Mouse (Mus musculus) heart, embryonic 16.5 days (tissue): ENCODE results near the gene Sipa1. TPM values are rescaled to one million over a fixed set of nuclear protein-coding genes. Genes with fewer than 3 reads are reported as not detected.
A peak's percentile ranks its signal among the peaks of the same experiment; 100 is the strongest.

Experiments
- ATAC-seq: fragments of 200-750 bp; cut with Nextera tagmentation; replicated peaks from 2 replicates; pipeline ENCODE4 v1.8.0; 2017; ENCODE audit warnings: moderate number of reproducible peaks; ENCODE audit not compliant: insufficient read depth, low FRiP score; ENCODE audit errors: extremely low read depth
- H3K27ac ChIP-seq: fragments of 300-500 bp; sonication (generic); 2 replicates; pipeline ENCODE4 v1.5.1; 2014; ENCODE audit warnings: mild to moderate bottlenecking, low read length, control low read depth, moderate library complexity
- H3K27me3 ChIP-seq: fragments of 300-500 bp; sonication (generic); 2 replicates; pipeline ENCODE4 v1.6.1; 2014; ENCODE audit warnings: low read length, mixed read lengths; ENCODE audit not compliant: control insufficient read depth, insufficient read depth
- H3K36me3 ChIP-seq: fragments of 300-500 bp; sonication (generic); 2 replicates; pipeline ENCODE4 v1.6.1; 2014; ENCODE audit not compliant: control insufficient read depth, insufficient read depth
- H3K4me1 ChIP-seq: fragments of 300-500 bp; sonication (generic); 2 replicates; pipeline ENCODE4 v1.6.1; 2014; ENCODE audit warnings: low read length, mixed read lengths; ENCODE audit not compliant: control insufficient read depth, insufficient read depth
- H3K4me2 ChIP-seq: fragments of 300-500 bp; sonication (generic); 2 replicates; pipeline ENCODE4 v1.6.1; 2014; ENCODE audit warnings: low read depth, mild to moderate bottlenecking, control low read depth, low read length
- H3K4me3 ChIP-seq: fragments of 300-500 bp; sonication (generic); 2 replicates; pipeline ENCODE4 v1.5.1; 2014; ENCODE audit warnings: mild to moderate bottlenecking, control low read depth, low read length
- H3K9ac ChIP-seq: fragments of 300-500 bp; sonication (generic); 2 replicates; pipeline ENCODE4 v1.6.1; 2014; ENCODE audit warnings: low read length, control low read depth
- H3K9me3 ChIP-seq: fragments of 300-500 bp; sonication (generic); replicated peaks from 2 replicates; pipeline ENCODE4 v1.6.1; 2016; ENCODE audit warnings: low read length; ENCODE audit not compliant: control insufficient read depth
- WGBS: fragments of 180-500 bp; shearing (Covaris S2); extraction: QIAGEN DNeasy Blood & Tissue Kit; methylation state at CpG from one replicate; pipeline ENCODE4 v1.1.7; 2014; 5-methylcytosine and 5-hydroxymethylcytosine counted together
- polyA plus RNA-seq: library from polyadenylated mRNA; unstranded; fragments of >200 nt; fragmentation: Nextera tagmentation; extraction: Ambion mirVana; gene quantifications from 2 replicates; pipeline ENCODE4 v1.2.1, GENCODE M21; 2015

Sipa1 gene
- polyA plus RNA-seq, 1 experiment from 2014 or later = 23.5 TPM

DNA sequence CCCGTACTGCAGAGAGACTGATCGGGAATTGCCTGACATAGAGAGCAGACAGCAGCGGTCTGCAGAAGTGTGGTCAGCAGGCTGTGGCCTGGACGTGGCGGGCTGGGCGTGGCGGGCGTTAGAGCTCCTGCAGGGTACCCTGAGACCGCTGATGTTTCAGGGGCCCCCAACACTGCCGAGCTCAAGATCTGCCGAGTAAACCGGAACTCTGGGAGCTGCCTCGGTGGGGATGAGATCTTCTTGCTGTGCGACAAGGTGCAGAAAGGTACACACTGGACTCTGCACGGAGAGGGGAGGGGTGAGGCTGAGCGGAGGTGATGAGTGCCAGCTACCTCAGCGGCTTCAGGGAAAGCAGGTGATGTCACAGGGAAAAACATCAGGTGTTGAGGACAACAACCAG, 22.5 kb downstream of the Sipa1 start:
- peaks cover 22% of the 10 kb centered on the region for H3K4me1 ChIP-seq
- WGBS = 84% methylated on average over 17 of the region's 17 CpGs
- no peak overlapping the region for H3K4me3 ChIP-seq
- H3K9ac ChIP-seq = no peak overlapping the region
- no peaks in the 10 kb centered on the region for H3K27me3 ChIP-seq
- ATAC-seq = no peak
- H3K4me2 ChIP-seq = no peak overlapping the region
- no peaks in the 10 kb centered on the region for H3K9me3 ChIP-seq
- H3K27ac ChIP-seq = no peak overlapping the region
- peaks cover 52% of the 10 kb centered on the region for H3K36me3 ChIP-seq

DNA sequence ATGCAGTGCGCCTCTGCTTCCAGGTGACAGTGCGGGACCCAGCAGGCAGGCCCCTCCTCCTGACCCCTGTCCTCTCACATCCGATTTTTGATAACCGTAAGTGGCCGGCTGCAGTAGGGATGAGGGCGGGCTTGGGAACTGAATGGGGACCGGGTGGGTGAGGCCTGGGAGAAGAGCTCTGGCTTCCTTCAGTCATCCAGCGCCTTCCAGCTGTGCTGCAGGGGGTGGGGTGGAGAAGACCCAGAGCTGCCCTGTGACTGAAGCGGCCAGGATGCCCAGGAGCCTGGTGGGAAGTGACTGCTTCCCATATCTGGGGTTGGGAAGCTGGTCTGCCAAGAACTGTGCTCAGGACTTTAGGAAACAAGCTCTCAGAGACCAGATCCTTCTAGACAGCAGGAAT, 23.2 kb downstream of the Sipa1 start:
- Histone ChIP-seq H3K9ac (no peak overlapping the region; the same call in 1 of the 2 replicates), H3K27ac (0 out of 2 replicates have a peak overlapping the region, but pooled peaks have one; percentile 2), H3K27me3 (no peaks in the 10 kb centered on the region), H3K4me1 (peaks cover 22% of the 10 kb centered on the region), H3K9me3 (no peaks in the 10 kb centered on the region), H3K4me3 (no peak overlapping the region), H3K36me3 (peaks cover 46% of the 10 kb centered on the region), H3K4me2 (peak overlapping the region; percentile 22; the same call in 1 of the 2 replicates)
- no peak for ATAC-seq
- 37% methylated on average over 9 of the region's 9 CpGs for WGBS

DNA sequence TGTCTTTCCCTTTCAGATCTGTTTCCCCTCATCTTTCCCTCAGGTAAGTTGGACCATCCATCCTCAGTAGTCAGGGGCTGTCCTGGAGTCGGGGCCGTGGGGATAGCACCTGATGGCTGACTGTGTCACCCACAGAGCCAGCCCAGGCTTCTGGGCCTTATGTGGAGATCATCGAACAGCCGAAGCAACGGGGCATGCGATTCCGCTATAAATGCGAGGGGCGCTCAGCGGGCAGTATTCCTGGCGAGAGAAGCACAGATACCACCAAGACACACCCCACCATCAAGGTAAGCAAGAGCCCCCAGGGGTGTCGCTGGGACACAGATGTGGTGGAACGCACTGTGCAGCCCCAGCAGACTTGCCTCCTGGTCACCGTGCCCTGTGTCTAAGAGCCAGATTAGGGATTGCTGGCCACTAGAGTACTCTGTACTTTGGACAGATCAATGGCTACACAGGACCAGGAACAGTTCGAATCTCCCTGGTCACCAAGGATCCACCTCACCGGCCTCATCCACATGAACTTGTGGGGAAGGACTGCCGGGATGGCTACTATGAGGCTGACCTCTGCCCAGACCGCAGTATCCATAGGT, 25.0 kb downstream of the Sipa1 start:
- no peak for ATAC-seq
- Histone ChIP-seq H3K9ac (peak overlapping the region; percentile 96), H3K27ac (peak overlapping the region; percentile 96), H3K9me3 (no peaks in the 10 kb centered on the region), H3K4me3 (peak overlapping the region; percentile 76), H3K36me3 (peaks cover 34% of the 10 kb centered on the region), H3K4me2 (peak overlapping the region; percentile 95), H3K4me1 (peaks cover 22% of the 10 kb centered on the region), H3K27me3 (no peaks in the 10 kb centered on the region)
- 89% methylated on average over 18 of the region's 18 CpGs for WGBS

DNA sequence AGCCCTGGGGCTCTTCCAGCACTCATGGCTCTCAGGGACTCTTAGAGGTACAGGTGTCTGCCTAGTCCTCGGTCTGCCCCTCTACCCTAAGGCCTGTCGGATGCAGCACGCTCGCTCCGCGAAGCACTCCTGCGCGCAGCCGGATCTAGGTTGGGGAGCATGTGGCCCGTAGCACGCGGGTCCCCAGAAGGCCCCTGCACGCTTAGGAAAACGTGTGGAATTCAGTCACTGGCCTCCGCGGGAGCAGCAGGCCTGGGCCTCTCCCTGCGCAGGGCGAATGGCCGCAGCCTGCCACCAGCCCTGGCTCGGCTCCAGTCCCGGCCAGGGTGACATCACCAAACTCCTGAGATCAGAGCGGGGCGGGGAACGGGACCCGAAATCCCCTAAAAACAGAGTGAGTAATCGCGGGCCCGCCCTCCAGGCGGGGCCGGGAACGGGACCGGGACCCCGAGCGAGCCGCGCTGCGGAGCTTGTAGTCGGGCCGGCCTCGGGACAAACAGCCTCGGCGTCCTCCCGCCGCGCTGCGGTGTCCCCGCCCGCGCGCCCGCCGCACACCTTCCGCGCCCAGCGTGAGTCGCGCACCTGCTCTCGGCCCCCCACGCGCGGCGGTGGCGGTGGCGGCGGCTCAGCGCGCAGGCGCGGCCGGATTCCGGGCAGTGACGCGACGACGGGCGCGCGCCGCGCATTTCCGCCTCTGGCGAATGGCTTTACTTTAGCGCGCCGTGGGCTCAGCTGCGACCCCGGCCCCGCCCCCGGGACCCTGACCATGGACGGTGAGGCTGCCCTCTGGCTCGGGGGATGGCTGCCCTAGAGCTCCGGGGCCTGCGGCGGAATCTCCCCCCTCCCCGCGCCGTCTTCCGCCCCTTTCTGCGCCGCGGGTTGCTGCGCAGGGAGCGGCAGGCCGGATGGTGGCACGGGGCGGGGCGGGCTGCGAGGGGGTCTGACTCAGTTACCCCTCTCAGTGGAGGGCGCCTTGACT, 26.1 kb downstream of the Sipa1 start, which contains the start of gene Rela:
Gene Rela (plus strand): TSS at position 415 of the 979 bp plus-strand sequence.
- no peaks in the 10 kb centered on the region for H3K9me3 ChIP-seq
- peaks cover 22% of the 10 kb centered on the region for H3K4me1 ChIP-seq
- H3K27me3 ChIP-seq = no peaks in the 10 kb centered on the region
- peak within 1 kb of the TSS; percentile 95 for H3K4me2 ChIP-seq
- H3K9ac ChIP-seq = peak within 1 kb of the TSS; percentile 96
- peak within 1 kb of the TSS; percentile 96 for H3K27ac ChIP-seq
- H3K36me3 ChIP-seq = peaks cover 26% of the 10 kb centered on the region
- WGBS = under 1% methylated on average over 109 of the region's 109 CpGs
- peak within 1 kb of the TSS; percentile 76 for H3K4me3 ChIP-seq
- ATAC-seq = peak; percentile 86

DNA sequence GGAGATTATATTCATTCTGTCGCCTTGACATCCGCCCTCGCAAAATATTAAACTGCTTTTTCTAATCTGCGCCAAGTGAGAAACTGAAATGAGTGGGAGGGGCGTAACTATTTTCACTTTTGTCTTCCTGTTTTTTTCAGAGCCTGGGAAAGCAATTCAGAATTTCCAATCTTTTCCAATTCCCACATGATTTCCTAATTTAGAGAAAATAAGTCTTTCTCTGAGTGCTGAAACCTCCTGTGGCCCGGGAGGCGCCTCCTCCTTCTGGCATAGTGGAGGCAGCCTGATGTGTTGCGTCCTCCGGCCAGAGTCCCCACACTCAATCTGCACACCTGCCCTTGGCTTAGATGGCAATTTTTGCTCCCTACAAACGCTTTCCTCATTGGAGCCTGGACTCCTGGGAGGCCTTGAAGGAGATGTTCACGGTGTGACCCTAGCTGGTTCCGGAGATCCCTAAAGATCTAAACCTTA, 26.9 kb downstream of the Sipa1 start:
- Histone ChIP-seq H3K36me3 (peaks cover 18% of the 10 kb centered on the region), H3K4me3 (peak overlapping the region; percentile 76), H3K9ac (peak overlapping the region; percentile 96), H3K9me3 (no peaks in the 10 kb centered on the region), H3K27me3 (no peaks in the 10 kb centered on the region), H3K4me2 (peak overlapping the region; percentile 95), H3K4me1 (peaks cover 22% of the 10 kb centered on the region), H3K27ac (peak overlapping the region; percentile 96)
- no peak for ATAC-seq
- 38% methylated on average over 12 of the region's 12 CpGs for WGBS

DNA sequence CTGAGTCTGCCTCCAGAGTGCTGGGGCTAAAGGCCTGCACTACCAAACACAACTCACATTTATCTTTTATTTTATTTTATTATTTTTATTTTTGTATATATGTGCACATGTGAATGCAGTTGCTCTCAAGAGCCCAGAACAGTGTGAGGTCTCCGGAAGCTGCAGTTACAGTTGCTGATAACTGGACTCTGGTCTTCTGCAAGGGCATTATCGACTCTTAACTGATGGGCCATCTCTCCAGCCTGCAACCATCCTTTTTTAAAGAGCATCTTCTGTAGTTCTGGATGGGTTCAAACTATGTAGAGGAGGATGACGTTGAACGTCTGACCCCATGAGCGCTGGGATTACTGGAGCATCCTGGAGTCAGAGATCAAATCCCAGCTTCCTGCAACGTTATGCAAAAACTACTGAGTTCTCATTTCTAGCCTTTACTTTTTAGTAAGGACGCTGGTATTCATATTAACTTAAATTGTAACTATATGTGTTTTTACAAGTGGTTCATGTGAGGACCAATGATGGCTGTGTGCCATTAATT, 27.4 kb downstream of the Sipa1 start:
- no peak for ATAC-seq
- Histone ChIP-seq H3K9ac (no peak overlapping the region), H3K4me3 (no peak overlapping the region), H3K27me3 (no peaks in the 10 kb centered on the region), H3K9me3 (no peaks in the 10 kb centered on the region), H3K27ac (0 out of 2 replicates have a peak overlapping the region, but pooled peaks have one; percentile 12), H3K4me1 (peaks cover 22% of the 10 kb centered on the region), H3K36me3 (peaks cover 14% of the 10 kb centered on the region), H3K4me2 (peak overlapping the region; percentile 95; the same call in 1 of the 2 replicates)
- WGBS = 67% methylated on average over 7 of the region's 7 CpGs

DNA sequence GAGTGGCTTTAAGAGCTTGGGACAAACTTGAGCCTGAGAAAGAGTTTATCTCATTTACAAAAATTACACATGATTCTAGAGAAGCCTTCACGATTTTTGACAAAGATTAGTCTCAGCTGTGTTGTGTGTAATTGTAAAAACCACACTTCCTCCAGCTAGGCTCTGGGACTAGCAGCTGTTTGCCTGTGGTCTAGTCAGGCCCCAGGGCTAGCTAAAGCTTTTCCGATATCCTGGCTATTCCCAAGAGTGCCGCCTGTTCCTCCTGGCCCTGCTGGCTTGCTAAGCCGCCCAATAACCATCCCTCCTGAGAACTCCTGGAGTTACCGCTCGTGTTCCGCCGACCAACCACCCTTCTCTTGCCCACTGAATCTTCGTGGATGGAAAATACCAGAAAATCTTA, 31.4 kb downstream of the Sipa1 start:
- WGBS = 72% methylated on average over 9 of the region's 9 CpGs
- H3K4me1 ChIP-seq = peaks cover 7% of the 10 kb centered on the region
- no peaks in the 10 kb centered on the region for H3K27me3 ChIP-seq
- H3K4me3 ChIP-seq = no peak overlapping the region
- H3K9ac ChIP-seq = no peak overlapping the region
- no peaks in the 10 kb centered on the region for H3K9me3 ChIP-seq
- no peaks in the 10 kb centered on the region for H3K36me3 ChIP-seq
- no peak overlapping the region for H3K27ac ChIP-seq
- ATAC-seq = no peak
- no peak overlapping the region for H3K4me2 ChIP-seq

DNA sequence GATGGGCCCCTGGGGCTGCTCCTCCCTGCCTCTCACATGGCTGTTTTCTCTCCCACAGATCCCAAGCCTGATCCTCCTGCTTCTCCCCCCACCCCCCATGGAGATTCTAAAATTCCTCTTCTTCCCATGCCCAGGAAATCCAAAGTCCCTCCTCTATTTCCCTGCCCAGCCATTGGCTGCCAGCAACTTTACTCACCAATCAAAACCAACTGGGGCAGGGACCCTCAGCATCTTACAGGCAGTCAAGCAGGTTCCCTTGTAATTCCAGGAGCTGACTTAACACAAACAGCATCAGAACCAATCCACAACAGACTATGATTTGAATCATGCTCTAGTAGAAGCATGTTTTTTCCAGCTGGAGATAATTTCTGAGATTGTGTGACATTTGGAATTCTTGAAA, 33.6 kb downstream of the Sipa1 start:
- no peak for ATAC-seq
- Histone ChIP-seq H3K4me2 (no peak overlapping the region), H3K4me1 (no peaks in the 10 kb centered on the region), H3K9me3 (no peaks in the 10 kb centered on the region), H3K4me3 (no peak overlapping the region), H3K27me3 (no peaks in the 10 kb centered on the region), H3K27ac (no peak overlapping the region), H3K9ac (no peak overlapping the region), H3K36me3 (no peaks in the 10 kb centered on the region)
